Mouse (Mus musculus) activated CD4-positive, CD25-positive, alpha-beta regulatory T cell (primary cell): ENCODE data around the gene Bmp2. TPM values are rescaled to one million over a fixed set of nuclear protein-coding genes. Genes with fewer than 3 reads are reported as not detected.

Experiments
- polyA plus RNA-seq, 2 experiments: library from polyadenylated mRNA; unstranded; fragments of 100-300 nt; shearing (Covaris generic); gene quantifications; one replicate each; pipeline ENCODE4 v1.2.1; 2017

Bmp2 gene
- under 1 TPM in 1 of 2 experiments, not detected in 1; 0.21 TPM for polyA plus RNA-seq

GRCm38 (mm10) chr2:133552031-133552841, at the start of gene Bmp2:
TSS of gene Bmp2 (plus strand) at chr2:133552159.

